25 mouse cellular contexts compared by ENCODE assay signal in the genomic region with DNA sequence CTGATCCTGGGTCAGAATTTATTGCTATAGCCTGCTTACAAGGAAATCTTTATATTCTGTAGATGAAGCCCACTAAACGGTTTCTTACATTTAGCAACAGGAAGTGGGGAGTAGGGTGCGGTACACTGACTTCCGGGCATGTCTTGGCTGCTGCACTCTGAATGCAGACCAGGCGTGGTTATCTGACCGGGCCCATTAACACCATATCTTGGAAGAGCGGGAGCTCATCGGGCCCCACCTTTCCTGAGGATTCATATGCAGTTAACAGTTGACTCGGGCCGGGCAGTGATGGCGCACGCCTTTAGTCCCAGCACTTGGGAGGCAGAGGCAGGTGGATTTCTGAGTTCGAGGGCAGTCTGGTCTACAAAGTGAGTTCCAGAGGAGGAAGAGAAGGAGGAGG. TPM values are rescaled to one million over a fixed set of nuclear protein-coding genes. Genes with fewer than 3 reads are reported as not detected.
DNase-seq lines count a peak whose midpoint lies in the region; ATAC-seq and TF ChIP-seq lines count a peak whose summit lies in the region.
"Had no signal": no experiment of that assay in that cellular context is flagged by ENCODE, and none has a peak within 500 bp of the region (broad histone marks: within the 10 kb centered on the region; RNA-seq: fewer than 3 reads in every experiment).

No protein-coding gene starts in this region.

- no peak for TF ChIP-seq CTCF in spleen, adult 2 months (IDR thresholded peaks at IDR 0.05; ENCODE audit: extremely low read depth, insufficient read depth, insufficient read length, insufficient replicate concordance)

- ATAC-seq in megakaryocyte, adult 5-6 weeks (ENCODE audit: poor library complexity, severe bottlenecking) = peak; percentile 67

- no peak overlapping the region for H3K4me3 ChIP-seq in spleen, adult 2 months (ENCODE audit: extremely low read depth, insufficient read depth, insufficient read length)
- H3K4me3 ChIP-seq: forebrain, embryonic 13.5 days; hindbrain, embryonic 12.5 days had no signal

- H3K27me3 ChIP-seq in spleen, adult 2 months (ENCODE audit: control insufficient read depth, insufficient read depth, low read length) = no peaks in the 10 kb centered on the region
- H3K27me3 ChIP-seq: embryonic facial prominence, embryonic 13.5 days; forebrain, embryonic 13.5 days; hindbrain, embryonic 12.5 days had no signal

- DNase-seq in spleen, adult 2 months (ENCODE audit: low read depth in 1 of 2, low spot score in 2 of 2) = peak in 1 of 2 experiments; percentile 27
- no peak for DNase-seq in spleen, adult 12 weeks (ENCODE audit: low spot score)
- DNase-seq in R1 (ENCODE audit: low read depth, low spot score) = peak; percentile 49
- DNase-seq in cerebellum, adult 11-12 months = no peak
- DNase-seq in layer of hippocampus, adult 11-12 months (ENCODE audit: low spot score) = no peak
- DNase-seq in heart, postnatal 36 days = no peak
- DNase-seq: adrenal gland, adult 2 months; cerebellum, adult 18-20 months; cerebellum, postnatal 25 days; embryo, embryonic 11 days; gastrocnemius, postnatal 36 days; kidney, adult 9 months; kidney, postnatal 25 days; layer of hippocampus, postnatal 36 days; lung, postnatal 4 days; right cerebral cortex, adult 18-20 months; right cerebral cortex, postnatal 4 days had no signal

- peaks cover 19% of the 10 kb centered on the region; the same call in 1 of the 2 replicates for H3K4me1 ChIP-seq in spleen, adult 2 months (ENCODE audit: control insufficient read depth, insufficient read depth, insufficient read length)

- intact Hi-C loops in heart, postnatal 36 days (cut with DNase I) = no loop called here

- H3K27ac ChIP-seq in spleen, adult 2 months (ENCODE audit: insufficient read depth, low read length) = peak overlapping the region; percentile 67
- H3K27ac ChIP-seq: forebrain, embryonic 13.5 days; hindbrain, embryonic 12.5 days; liver, embryonic 14.5 days had no signal

- TF ChIP-seq POLR2A in spleen, adult 2 months (IDR thresholded peaks at IDR 0.05; ENCODE audit: low read depth, low read length) = no peak

- H3K36me3 ChIP-seq in spleen, adult 2 months (ENCODE audit: control insufficient read depth, insufficient read depth, low read length) = no peaks in the 10 kb centered on the region
- H3K36me3 ChIP-seq: embryonic facial prominence, embryonic 13.5 days; hindbrain, embryonic 12.5 days; limb, embryonic 12.5 days; neural tube, embryonic 15.5 days had no signal

- 37% methylated on average over 12 of the region's 12 CpGs for WGBS in spleen, adult 2 months

RNA-seq across cellular contexts. Expression of a gene that starts 33.0 kb away (rescaled TPM):
- polyA plus RNA-seq in spleen, adult 2 months (2012; rRNA removed) = 59.2 and 67.3 TPM in 2 replicates
- total RNA-seq in megakaryocyte, adult 5-6 weeks (2015) = 130 and 146 TPM in 2 replicates
- total RNA-seq in megakaryocyte, adult 5-6 weeks (2017) = 46.2 and 51.1 TPM in 2 replicates
- total RNA-seq in heart, postnatal 36 days (2021) = 10 to 100 TPM; 61.5 to 62.8 TPM

RNA-seq across cellular contexts. Expression of a gene that starts 33.5 kb away (rescaled TPM):
- 0.19 and 0.68 TPM in 2 replicates for polyA plus RNA-seq in spleen, adult 2 months (2012; rRNA removed)
- total RNA-seq in megakaryocyte, adult 5-6 weeks (2015) = not detected in 2 replicates
- not detected in 2 replicates for total RNA-seq in megakaryocyte, adult 5-6 weeks (2017)
- total RNA-seq in heart, postnatal 36 days (2021) = not detected
- total RNA-seq: adrenal gland, adult 2 months; gastrocnemius, adult 18-20 months; layer of hippocampus, postnatal 36 days had no signal
